Comparison of ENCODE assay signal across 30 mouse cellular contexts in genomic region chr13:27966021-27966420, GRCm38 (mm10). TPM values are rescaled to one million over a fixed set of nuclear protein-coding genes. Genes with fewer than 3 reads are reported as not detected.
"Had no signal": no experiment of that assay in that cellular context is flagged by ENCODE, and none has a peak within 500 bp of the region (broad histone marks: within the 10 kb centered on the region; RNA-seq: fewer than 3 reads in every experiment).

No protein-coding gene starts in this region.

RNA-seq across cellular contexts. Expression of gene Prl4a1, which starts 50.0 kb away (rescaled TPM):
- polyA plus RNA-seq: limb, embryonic 10.5 days; limb, embryonic 11.5 days; limb, embryonic 12.5 days; limb, embryonic 13.5 days; limb, embryonic 15.5 days; liver, adult 2 months; liver, embryonic 11.5 days; liver, embryonic 12.5 days; liver, embryonic 13.5 days; liver, embryonic 14.5 days; liver, embryonic 15.5 days; liver, embryonic 16.5 days; liver, postnatal 0 days; lung, adult 2 months; lung, embryonic 14.5 days; lung, embryonic 15.5 days; lung, embryonic 16.5 days; lung, postnatal 0 days; macrophage; midbrain, embryonic 10.5 days; midbrain, embryonic 11.5 days; midbrain, embryonic 12.5 days; midbrain, embryonic 13.5 days; midbrain, embryonic 14.5 days; midbrain, embryonic 15.5 days; midbrain, embryonic 16.5 days; midbrain, postnatal 0 days; myocyte; neural tube, embryonic 11.5 days; neural tube, embryonic 12.5 days had no signal
